Mouse (Mus musculus): ENCODE results near the gene Nefh.

GRCm38 (mm10) chr11:4921281-4921680 lies 26.6 kb downstream of the Nefh start:
- TF ChIP-seq EP300 (IDR thresholded peaks at IDR 0.05; ENCODE audit: low read depth) (no peak), CTCF (IDR thresholded peaks at IDR 0.05; ENCODE audit: low read depth) (no peak)
